Mouse (Mus musculus): Measurements from ENCODE around the gene 1700092M07Rik. TPM values are rescaled to one million over a fixed set of nuclear protein-coding genes. Genes with fewer than 3 reads are reported as not detected.
"Not testable (repeated sequence)": the region's sequence is repeated elsewhere in the genome, so short reads cannot be mapped to it uniquely, and the experiment has no call there.

Gene 1700092M07Rik
- polyA plus RNA-seq, 1 experiment from 2014 or later = 0.99 TPM

DNA sequence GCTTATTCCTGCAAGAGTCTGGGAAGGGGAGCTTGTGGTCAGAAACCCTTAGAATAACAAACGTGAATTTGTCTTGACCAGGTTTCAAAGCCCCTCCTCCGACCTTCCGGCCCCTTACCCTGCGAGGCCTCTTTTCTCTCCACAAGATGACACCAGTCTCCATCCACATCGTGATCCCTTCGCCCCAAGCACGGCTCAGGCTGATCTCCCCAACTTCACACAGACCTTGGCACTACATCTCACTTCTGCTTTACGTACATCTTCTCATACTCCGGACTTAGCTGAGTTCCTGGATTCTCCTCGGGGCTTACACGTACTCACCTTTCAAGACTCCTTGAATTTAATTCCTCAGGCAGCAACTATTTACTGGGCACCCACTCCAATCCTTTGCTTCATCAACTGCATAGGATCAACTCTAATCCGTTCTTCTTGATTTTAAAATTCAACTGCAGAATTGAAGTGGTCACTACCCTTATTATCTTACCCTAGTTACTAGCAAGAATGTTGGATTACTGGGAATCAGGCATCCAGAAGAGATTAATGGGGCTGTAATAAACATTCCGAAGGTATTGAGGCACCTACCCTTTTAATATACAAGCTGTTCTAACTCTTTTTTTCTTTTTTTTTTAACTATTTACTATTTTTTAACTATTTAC is 26.4 kb upstream of the 1700092M07Rik start:
- Histone ChIP-seq H3K27me3 (ENCODE audit: control insufficient read depth, insufficient read depth, low read length) (no peaks in the 10 kb centered on the region), H3K4me2 (ENCODE audit: low read depth, severe bottlenecking) (peak overlapping the region; percentile 70), H3K36me3 (ENCODE audit: control insufficient read depth, insufficient read depth, low read length) (peaks cover 17% of the 10 kb centered on the region), H3K9me3 (ENCODE audit: control insufficient read depth, low read length) (no peaks in the 10 kb centered on the region), H3K27ac (replicated peaks; ENCODE audit: low read depth, low read length) (0 out of 2 replicates have a peak overlapping the region, but pooled peaks have one; percentile 77), H3K4me3 (ENCODE audit: low read depth, low read length) (peak overlapping the region; percentile 95), H3K4me1 (ENCODE audit: control insufficient read depth, insufficient read depth, low read length) (peaks cover 7% of the 10 kb centered on the region), H3K9ac (ENCODE audit: low read length) (peak overlapping the region; percentile 89)
- no peak for DNase-seq (ENCODE audit: low spot score)
- no peak for ATAC-seq (ENCODE audit: insufficient number of reproducible peaks, low FRiP score, low TSS enrichment, low read depth)
- 6% methylated on average over 13 of the region's 13 CpGs for WGBS

DNA sequence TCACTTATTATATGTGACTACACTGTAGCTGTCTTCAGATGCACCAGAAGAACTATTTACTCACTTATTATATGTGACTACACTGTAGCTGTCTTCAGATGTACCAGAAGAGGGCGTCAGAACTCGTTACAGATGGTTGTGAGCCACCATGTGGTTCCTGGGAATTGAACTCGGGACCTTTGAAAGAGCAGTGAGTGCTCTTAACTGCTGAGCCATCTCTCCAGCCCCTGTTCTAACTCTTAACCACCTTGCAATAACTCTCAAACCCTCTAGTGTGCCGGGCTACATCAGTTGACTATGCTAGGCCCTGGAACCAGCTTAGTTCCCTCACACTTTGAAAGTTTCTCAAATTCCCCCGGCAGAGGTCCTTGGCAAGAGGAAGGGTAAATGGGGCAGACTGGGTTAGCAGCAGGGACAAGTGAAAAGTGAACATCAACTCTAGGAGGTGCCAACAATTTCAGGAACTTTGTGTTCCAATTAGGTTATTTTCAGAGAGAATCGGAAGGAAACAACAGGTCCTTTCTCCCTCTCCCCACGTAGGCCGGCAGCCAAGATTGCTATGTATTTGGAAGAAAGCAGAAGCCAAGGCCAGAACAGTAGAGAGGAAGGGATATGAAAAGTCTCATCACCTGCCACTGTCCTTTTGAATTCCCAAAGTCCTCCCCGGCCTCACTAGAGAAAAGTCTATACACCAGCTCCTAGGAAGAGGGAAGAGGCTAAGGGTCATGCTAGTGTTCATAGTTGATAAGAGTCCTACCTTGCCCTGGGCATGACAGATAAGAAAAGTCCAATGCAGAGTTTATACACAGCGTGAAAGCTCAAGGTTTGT is 25.7 kb upstream of the 1700092M07Rik start:
- DNase-seq (ENCODE audit: low spot score) (no peak), ATAC-seq (ENCODE audit: insufficient number of reproducible peaks, low FRiP score, low TSS enrichment, low read depth) (no peak)
- H3K9ac ChIP-seq (ENCODE audit: low read length) = no peak overlapping the region
- no peaks in the 10 kb centered on the region for H3K9me3 ChIP-seq (ENCODE audit: control insufficient read depth, low read length)
- no peak overlapping the region for H3K4me2 ChIP-seq (ENCODE audit: low read depth, severe bottlenecking)
- H3K27ac ChIP-seq (replicated peaks; ENCODE audit: low read depth, low read length) = 0 out of 2 replicates have a peak overlapping the region, but pooled peaks have one; percentile 8
- 79% methylated on average over 10 of the region's 10 CpGs for WGBS
- peaks cover 11% of the 10 kb centered on the region for H3K36me3 ChIP-seq (ENCODE audit: control insufficient read depth, insufficient read depth, low read length)
- H3K4me1 ChIP-seq (ENCODE audit: control insufficient read depth, insufficient read depth, low read length) = peaks cover 7% of the 10 kb centered on the region
- no peak overlapping the region for H3K4me3 ChIP-seq (ENCODE audit: low read depth, low read length)
- H3K27me3 ChIP-seq (ENCODE audit: control insufficient read depth, insufficient read depth, low read length) = no peaks in the 10 kb centered on the region

DNA sequence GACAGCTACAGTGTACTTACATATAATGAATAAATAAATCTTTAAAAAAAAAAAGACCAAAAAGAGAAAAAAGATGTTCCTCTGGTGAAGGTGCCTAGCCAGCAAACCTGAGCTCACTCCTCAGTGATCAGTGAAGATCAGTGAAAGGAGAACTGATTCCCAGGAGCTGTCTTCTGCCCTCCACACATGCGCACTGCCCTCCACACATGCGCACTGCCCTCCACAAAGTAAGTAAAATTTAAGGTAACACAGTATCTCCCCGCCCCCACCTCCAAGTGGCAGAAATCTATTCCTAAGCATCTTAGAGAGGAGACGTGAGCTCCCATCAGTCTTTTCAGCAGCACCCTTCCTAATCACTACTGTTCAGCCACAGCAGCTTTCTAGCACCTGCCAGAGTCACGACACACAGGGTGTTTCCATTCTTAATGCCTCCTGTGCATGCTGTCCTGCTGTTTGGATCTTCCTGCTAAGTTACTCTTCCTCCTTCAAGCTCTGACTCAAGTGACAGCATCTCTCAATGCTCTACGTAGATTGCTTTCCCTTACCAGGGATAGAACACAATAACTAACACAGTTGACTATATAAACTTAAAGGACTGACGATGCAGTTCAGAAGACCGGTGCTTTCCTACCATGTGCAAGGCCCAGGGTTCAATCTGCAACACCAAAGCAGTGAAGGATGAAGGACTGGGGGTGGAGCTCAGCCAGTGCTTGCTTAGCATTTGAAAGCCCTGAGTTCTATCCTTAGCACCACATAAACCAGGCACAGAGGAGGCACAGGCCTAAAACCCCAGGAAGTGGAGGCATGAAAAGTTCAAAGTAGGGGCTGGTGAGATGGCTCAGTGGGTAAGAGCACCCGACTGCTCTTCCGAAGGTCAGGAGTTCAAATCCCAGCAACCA is 24.4 kb upstream of the 1700092M07Rik start:
- H3K27me3 ChIP-seq (ENCODE audit: control insufficient read depth, insufficient read depth, low read length) = no peaks in the 10 kb centered on the region
- ATAC-seq (ENCODE audit: insufficient number of reproducible peaks, low FRiP score, low TSS enrichment, low read depth) = no peak
- no peak overlapping the region for H3K27ac ChIP-seq (replicated peaks; ENCODE audit: low read depth, low read length)
- no peak overlapping the region for H3K4me3 ChIP-seq (ENCODE audit: low read depth, low read length)
- H3K4me1 ChIP-seq (ENCODE audit: control insufficient read depth, insufficient read depth, low read length) = peaks cover 7% of the 10 kb centered on the region
- 67% methylated on average over 10 of the region's 10 CpGs for WGBS
- no peak for DNase-seq (ENCODE audit: low spot score)
- H3K9me3 ChIP-seq (ENCODE audit: control insufficient read depth, low read length) = no peaks in the 10 kb centered on the region
- H3K4me2 ChIP-seq (ENCODE audit: low read depth, severe bottlenecking) = no peak overlapping the region
- no peak overlapping the region for H3K9ac ChIP-seq (ENCODE audit: low read length)
- H3K36me3 ChIP-seq (ENCODE audit: control insufficient read depth, insufficient read depth, low read length) = peaks cover 6% of the 10 kb centered on the region; the same call in 1 of the 2 replicates

DNA sequence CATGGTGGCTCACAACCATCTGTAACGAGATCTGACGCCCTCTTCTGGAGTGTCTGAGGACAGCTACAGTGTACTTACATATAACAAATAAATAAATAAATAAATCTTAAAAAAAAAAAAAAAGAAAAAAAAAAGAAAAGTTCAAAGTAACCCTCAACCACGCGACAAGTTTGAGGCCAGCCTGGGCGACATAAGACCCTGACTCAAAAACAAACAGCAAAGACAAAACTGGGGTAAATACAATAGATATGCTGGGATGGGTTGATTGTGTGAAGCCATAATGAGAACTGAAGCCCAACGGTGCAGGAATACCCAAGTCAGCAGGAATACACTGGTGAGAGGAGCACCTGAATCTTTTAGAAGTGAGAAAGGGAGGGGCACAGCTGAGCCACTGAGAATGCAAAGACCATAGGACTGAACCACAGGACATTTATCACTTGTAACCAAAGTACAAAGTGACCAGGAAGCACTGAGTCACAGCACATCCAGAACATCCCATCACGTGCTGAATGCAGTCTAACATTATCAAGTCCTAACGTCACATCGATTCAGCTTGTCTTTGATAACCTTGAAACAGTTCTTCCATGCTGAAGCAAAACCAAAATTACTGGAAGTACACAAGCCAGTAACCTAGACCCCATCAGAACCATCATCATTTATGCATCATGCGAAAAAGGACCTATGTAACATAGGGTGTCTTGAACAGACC is 23.6 kb upstream of the 1700092M07Rik start:
- Histone ChIP-seq H3K27ac (replicated peaks; ENCODE audit: low read depth, low read length) (no peak overlapping the region), H3K36me3 (ENCODE audit: control insufficient read depth, insufficient read depth, low read length) (0 out of 2 replicates have a peak, but pooled peaks cover under 1% of the 10 kb centered on the region), H3K9me3 (ENCODE audit: control insufficient read depth, low read length) (no peaks in the 10 kb centered on the region), H3K4me1 (ENCODE audit: control insufficient read depth, insufficient read depth, low read length) (peaks cover 5% of the 10 kb centered on the region), H3K9ac (ENCODE audit: low read length) (no peak overlapping the region), H3K27me3 (ENCODE audit: control insufficient read depth, insufficient read depth, low read length) (no peaks in the 10 kb centered on the region), H3K4me2 (ENCODE audit: low read depth, severe bottlenecking) (no peak overlapping the region), H3K4me3 (ENCODE audit: low read depth, low read length) (no peak overlapping the region)
- WGBS = 78% methylated on average over 8 of the region's 10 CpGs
- DNase-seq (ENCODE audit: low spot score) (no peak), ATAC-seq (ENCODE audit: insufficient number of reproducible peaks, low FRiP score, low TSS enrichment, low read depth) (no peak)

DNA sequence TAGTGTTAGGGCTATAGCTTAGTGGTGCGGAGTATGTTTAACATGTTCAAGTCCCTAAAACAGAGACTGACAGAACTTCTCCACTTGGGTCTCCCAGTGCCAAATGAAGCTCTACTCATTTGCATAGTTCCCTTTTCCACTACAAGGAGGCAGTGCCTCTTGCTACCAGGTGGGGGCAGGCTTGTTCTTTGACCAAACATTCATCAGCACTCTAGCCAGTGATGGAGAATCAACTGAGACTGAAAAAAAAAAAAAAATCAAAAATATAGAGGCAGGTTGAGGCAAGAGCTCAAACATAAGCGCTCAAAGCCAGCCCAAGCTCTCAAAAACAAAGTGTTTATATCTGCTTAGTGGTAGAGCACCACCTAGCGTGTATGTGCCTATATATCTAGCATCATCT is 22.2 kb upstream of the 1700092M07Rik start:
- H3K9me3 ChIP-seq (ENCODE audit: control insufficient read depth, low read length) = no peaks in the 10 kb centered on the region
- no peaks in the 10 kb centered on the region for H3K36me3 ChIP-seq (ENCODE audit: control insufficient read depth, insufficient read depth, low read length)
- no peak overlapping the region for H3K4me3 ChIP-seq (ENCODE audit: low read depth, low read length)
- DNase-seq (ENCODE audit: low spot score) (peak; percentile 68), ATAC-seq (ENCODE audit: insufficient number of reproducible peaks, low FRiP score, low TSS enrichment, low read depth) (no peak)
- H3K27me3 ChIP-seq (ENCODE audit: control insufficient read depth, insufficient read depth, low read length) = no peaks in the 10 kb centered on the region
- H3K4me2 ChIP-seq (ENCODE audit: low read depth, severe bottlenecking) = no peak overlapping the region
- H3K4me1 ChIP-seq (ENCODE audit: control insufficient read depth, insufficient read depth, low read length) = no peaks in the 10 kb centered on the region
- 68% methylated on average over 3 of the region's 3 CpGs for WGBS
- no peak overlapping the region for H3K9ac ChIP-seq (ENCODE audit: low read length)
- no peak overlapping the region for H3K27ac ChIP-seq (replicated peaks; ENCODE audit: low read depth, low read length)

DNA sequence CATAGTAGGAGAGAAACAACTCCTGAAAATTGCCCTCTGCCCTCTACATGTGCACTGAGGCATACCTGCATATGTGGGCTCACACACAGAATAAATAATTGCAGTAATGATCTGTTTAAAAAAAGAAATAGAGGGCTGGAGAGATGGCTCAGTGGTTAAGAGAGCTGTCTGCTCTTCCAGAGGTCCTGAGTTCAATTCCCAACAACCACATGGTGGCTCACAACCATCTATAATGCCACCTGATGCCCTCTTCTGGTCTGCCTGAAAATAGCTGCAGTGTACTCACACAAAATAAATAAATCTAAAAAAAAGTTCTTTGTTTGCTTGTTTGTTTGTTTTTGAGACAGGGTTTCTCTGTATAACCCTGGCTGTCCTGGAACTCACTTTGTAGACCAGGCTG is 21.5 kb upstream of the 1700092M07Rik start:
- H3K9me3 ChIP-seq (ENCODE audit: control insufficient read depth, low read length); ATAC-seq (ENCODE audit: insufficient number of reproducible peaks, low FRiP score, low TSS enrichment, low read depth): not testable (repeated sequence)

DNA sequence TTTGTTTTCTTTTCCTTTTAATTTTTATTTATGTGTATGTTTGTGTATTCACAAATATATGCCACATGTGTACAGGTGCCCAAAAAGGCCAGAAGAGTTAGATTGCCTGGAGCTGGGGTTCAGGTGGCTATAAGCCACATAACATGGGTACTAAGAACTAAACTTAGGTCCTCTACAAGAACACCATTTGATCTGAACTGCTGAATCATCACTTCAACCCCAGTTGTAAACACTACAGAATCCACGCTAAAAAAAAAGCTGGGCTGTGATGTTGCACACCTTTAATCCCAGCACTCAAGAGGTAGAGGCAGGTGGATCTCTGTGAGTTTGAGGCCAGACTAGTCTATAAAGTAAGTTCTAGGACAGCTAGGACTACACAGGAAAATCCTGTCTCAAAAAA is 19.1 kb upstream of the 1700092M07Rik start:
- no peak for DNase-seq (ENCODE audit: low spot score)
- Histone ChIP-seq H3K4me3 (ENCODE audit: low read depth, low read length) (no peak overlapping the region), H3K9ac (ENCODE audit: low read length) (no peak overlapping the region), H3K36me3 (ENCODE audit: control insufficient read depth, insufficient read depth, low read length) (peaks cover 14% of the 10 kb centered on the region), H3K27ac (replicated peaks; ENCODE audit: low read depth, low read length) (no peak overlapping the region), H3K27me3 (ENCODE audit: control insufficient read depth, insufficient read depth, low read length) (no peaks in the 10 kb centered on the region), H3K4me1 (ENCODE audit: control insufficient read depth, insufficient read depth, low read length) (peaks cover 8% of the 10 kb centered on the region; the same call in 1 of the 2 replicates), H3K4me2 (ENCODE audit: low read depth, severe bottlenecking) (no peak overlapping the region), H3K9me3 (ENCODE audit: control insufficient read depth, low read length) (no peaks in the 10 kb centered on the region)
- no peak for ATAC-seq (ENCODE audit: insufficient number of reproducible peaks, low FRiP score, low TSS enrichment, low read depth)
- WGBS = 82% methylated on average over 1 of the region's 1 CpGs

More for the DNA sequence above, 21.5 kb upstream of the 1700092M07Rik start:
- not testable (repeated sequence) for H3K4me1 ChIP-seq (ENCODE audit: control insufficient read depth, insufficient read depth, low read length); H3K36me3 ChIP-seq (ENCODE audit: control insufficient read depth, insufficient read depth, low read length); H3K4me3 ChIP-seq (ENCODE audit: low read depth, low read length); H3K27ac ChIP-seq (replicated peaks; ENCODE audit: low read depth, low read length); H3K4me2 ChIP-seq (ENCODE audit: low read depth, severe bottlenecking); DNase-seq (ENCODE audit: low spot score); H3K9ac ChIP-seq (ENCODE audit: low read length); H3K27me3 ChIP-seq (ENCODE audit: control insufficient read depth, insufficient read depth, low read length)

Data from limb, embryonic 11.5 days (tissue).